Mouse (Mus musculus): ENCODE measurements around the gene Rbm19. TPM values are rescaled to one million over a fixed set of nuclear protein-coding genes. Genes with fewer than 3 reads are reported as not detected.

Rbm19 gene
- total and polyA plus RNA-seq, 2 experiments from 2014 or later, result 10.2 to 20.8 TPM

GRCm38 (mm10) chr5:120148246-120148645 lies 32.0 kb downstream of the Rbm19 start:
- TF ChIP-seq CTCF (IDR thresholded peaks at IDR 0.05; ENCODE audit: low read depth) (no peak), EP300 (IDR thresholded peaks at IDR 0.05; ENCODE audit: low read depth) (no peak)
- Histone ChIP-seq H3K36me3 (replicated peaks; ENCODE audit: control insufficient read depth, insufficient read depth, low read length) (peaks cover 24% of the 10 kb centered on the region), H3K27ac (ENCODE audit: low read depth) (no peak overlapping the region), H3K4me3 (ENCODE audit: low read depth, low read length) (no peak overlapping the region), H3K9me3 (replicated peaks; ENCODE audit: control insufficient read depth, low read length) (no peaks in the 10 kb centered on the region), H3K4me2 (ENCODE audit: low read depth, low read length) (no peak overlapping the region), H3K27me3 (ENCODE audit: control insufficient read depth, insufficient read depth, low read length) (no peaks in the 10 kb centered on the region), H3K4me1 (ENCODE audit: control insufficient read depth, insufficient read depth) (no peaks in the 10 kb centered on the region), H3K9ac (replicated peaks; ENCODE audit: low read depth, low read length) (no peak overlapping the region)
- 90% methylated on average over 9 of the region's 9 CpGs for WGBS
- ATAC-seq (ENCODE audit: insufficient read depth, low read depth) (no peak), DNase-seq (ENCODE audit: low spot score) (no peak)

GRCm38 (mm10) chr5:120151145-120151544 lies 34.9 kb downstream of the Rbm19 start:
- Histone ChIP-seq H3K4me3 (ENCODE audit: low read depth, low read length) (no peak overlapping the region), H3K4me2 (ENCODE audit: low read depth, low read length) (no peak overlapping the region), H3K9ac (replicated peaks; ENCODE audit: low read depth, low read length) (no peak overlapping the region), H3K9me3 (replicated peaks; ENCODE audit: control insufficient read depth, low read length) (no peaks in the 10 kb centered on the region), H3K27ac (ENCODE audit: low read depth) (no peak overlapping the region), H3K27me3 (ENCODE audit: control insufficient read depth, insufficient read depth, low read length) (no peaks in the 10 kb centered on the region), H3K4me1 (ENCODE audit: control insufficient read depth, insufficient read depth) (no peaks in the 10 kb centered on the region), H3K36me3 (replicated peaks; ENCODE audit: control insufficient read depth, insufficient read depth, low read length) (peaks cover 10% of the 10 kb centered on the region)
- DNase-seq (ENCODE audit: low spot score), result no peak
- 79% methylated on average over 4 of the region's 4 CpGs for WGBS
- peak; percentile 23; the same call in 1 of the 2 replicates for TF ChIP-seq CTCF (IDR thresholded peaks at IDR 0.05; ENCODE audit: low read depth)
- TF ChIP-seq EP300 (IDR thresholded peaks at IDR 0.05; ENCODE audit: low read depth), result no peak
- no peak for ATAC-seq (ENCODE audit: insufficient read depth, low read depth)

GRCm38 (mm10) chr5:120153140-120153539 lies 36.9 kb downstream of the Rbm19 start:
- H3K4me1 ChIP-seq (ENCODE audit: control insufficient read depth, insufficient read depth), result no peaks in the 10 kb centered on the region
- peaks cover 5% of the 10 kb centered on the region for H3K36me3 ChIP-seq (replicated peaks; ENCODE audit: control insufficient read depth, insufficient read depth, low read length)
- DNase-seq (ENCODE audit: low spot score) (no peak), ATAC-seq (ENCODE audit: insufficient read depth, low read depth) (no peak)
- H3K4me3 ChIP-seq (ENCODE audit: low read depth, low read length), result no peak overlapping the region
- H3K27me3 ChIP-seq (ENCODE audit: control insufficient read depth, insufficient read depth, low read length), result no peaks in the 10 kb centered on the region
- no peaks in the 10 kb centered on the region for H3K9me3 ChIP-seq (replicated peaks; ENCODE audit: control insufficient read depth, low read length)
- H3K27ac ChIP-seq (ENCODE audit: low read depth), result no peak overlapping the region
- no peak overlapping the region for H3K9ac ChIP-seq (replicated peaks; ENCODE audit: low read depth, low read length)
- H3K4me2 ChIP-seq (ENCODE audit: low read depth, low read length), result no peak overlapping the region
- no peak for TF ChIP-seq CTCF (IDR thresholded peaks at IDR 0.05; ENCODE audit: low read depth)
- TF ChIP-seq EP300 (IDR thresholded peaks at IDR 0.05; ENCODE audit: low read depth), result no peak
- WGBS, result 93% methylated on average over 3 of the region's 3 CpGs

- Histone ChIP-seq H3K9ac (replicated peaks; ENCODE audit: low read depth, low read length) (no peak overlapping the region), H3K4me3 (ENCODE audit: low read depth, low read length) (no peak overlapping the region), H3K36me3 (replicated peaks; ENCODE audit: control insufficient read depth, insufficient read depth, low read length) (peaks cover 5% of the 10 kb centered on the region; the same call in 1 of the 2 replicates), H3K9me3 (replicated peaks; ENCODE audit: control insufficient read depth, low read length) (no peaks in the 10 kb centered on the region), H3K27me3 (ENCODE audit: control insufficient read depth, insufficient read depth, low read length) (no peaks in the 10 kb centered on the region), H3K4me1 (ENCODE audit: control insufficient read depth, insufficient read depth) (no peaks in the 10 kb centered on the region), H3K4me2 (ENCODE audit: low read depth, low read length) (no peak overlapping the region), H3K27ac (ENCODE audit: low read depth) (no peak overlapping the region)
- 74% methylated on average over 10 of the region's 10 CpGs for WGBS
- ATAC-seq (ENCODE audit: insufficient read depth, low read depth) (no peak), DNase-seq (ENCODE audit: low spot score) (no peak)
- TF ChIP-seq EP300 (IDR thresholded peaks at IDR 0.05; ENCODE audit: low read depth) (no peak), CTCF (IDR thresholded peaks at IDR 0.05; ENCODE audit: low read depth) (no peak)
Observed at GRCm38 (mm10) chr5:120155672-120156071, 39.4 kb downstream of the Rbm19 start.

- Histone ChIP-seq H3K4me1 (ENCODE audit: control insufficient read depth, insufficient read depth) (no peaks in the 10 kb centered on the region), H3K27me3 (ENCODE audit: control insufficient read depth, insufficient read depth, low read length) (no peaks in the 10 kb centered on the region), H3K4me3 (ENCODE audit: low read depth, low read length) (no peak overlapping the region), H3K27ac (ENCODE audit: low read depth) (0 out of 2 replicates have a peak overlapping the region, but pooled peaks have one; percentile 26), H3K9ac (replicated peaks; ENCODE audit: low read depth, low read length) (no peak overlapping the region), H3K4me2 (ENCODE audit: low read depth, low read length) (peak overlapping the region; percentile 17), H3K9me3 (replicated peaks; ENCODE audit: control insufficient read depth, low read length) (no peaks in the 10 kb centered on the region), H3K36me3 (replicated peaks; ENCODE audit: control insufficient read depth, insufficient read depth, low read length) (0 out of 2 replicates have a peak, but pooled peaks cover 5% of the 10 kb centered on the region)
- ATAC-seq (ENCODE audit: insufficient read depth, low read depth) (peak; percentile 88), DNase-seq (ENCODE audit: low spot score) (peak; percentile 40)
- 48% methylated on average over 21 of the region's 21 CpGs for WGBS
- TF ChIP-seq EP300 (IDR thresholded peaks at IDR 0.05; ENCODE audit: low read depth) (no peak), CTCF (IDR thresholded peaks at IDR 0.05; ENCODE audit: low read depth) (no peak)
Observed at GRCm38 (mm10) chr5:120156166-120156909, 40.1 kb downstream of the Rbm19 start.

Measured in heart, postnatal 0 days (tissue).